Mouse (Mus musculus) neural tube, embryonic 10.5 days (tissue): ENCODE measurements around the gene Ms4a6b.
"Not testable (repeated sequence)": the region's sequence is repeated elsewhere in the genome, so short reads cannot be mapped to it uniquely, and the experiment has no call there.

Experiments
- DNase-seq: peaks from one replicate; pipeline ENCODE4 v3.0.0-alpha.2; 2017; ENCODE audit warnings: low spot score; ENCODE audit errors: extremely low spot score

Gene Ms4a6b

DNA sequence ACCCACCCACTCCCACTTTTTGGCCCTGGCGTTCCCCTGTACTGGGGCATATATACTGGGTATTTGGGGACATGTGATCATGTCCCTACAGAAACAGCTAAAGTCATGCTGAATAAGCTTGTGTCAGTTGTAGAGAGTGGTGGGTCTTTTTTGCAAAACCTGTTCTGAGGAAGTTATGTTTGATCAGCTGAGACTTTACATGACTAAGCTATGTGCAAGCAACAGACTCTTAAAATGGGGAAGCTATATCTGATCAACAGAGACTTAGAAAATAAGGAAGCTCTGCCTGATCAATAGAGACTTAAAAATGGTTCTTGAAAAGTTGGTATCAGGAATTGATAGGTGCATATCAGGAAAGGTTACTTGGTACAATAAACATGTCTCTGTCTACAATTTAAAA is 17.1 kb downstream of the Ms4a6b start:
- DNase-seq = no peak

GRCm38 (mm10) chr19:11533888-11534445 is 17.7 kb downstream of the Ms4a6b start:
- no peak for DNase-seq

- peak; percentile 12 for DNase-seq
These were observed 20.3 kb downstream of the Ms4a6b start, which contains the start of gene Ms4a4d for GRCm38 (mm10) chr19:11536593-11536992. Gene Ms4a4d (plus strand): TSS chr19:11536801.

DNA sequence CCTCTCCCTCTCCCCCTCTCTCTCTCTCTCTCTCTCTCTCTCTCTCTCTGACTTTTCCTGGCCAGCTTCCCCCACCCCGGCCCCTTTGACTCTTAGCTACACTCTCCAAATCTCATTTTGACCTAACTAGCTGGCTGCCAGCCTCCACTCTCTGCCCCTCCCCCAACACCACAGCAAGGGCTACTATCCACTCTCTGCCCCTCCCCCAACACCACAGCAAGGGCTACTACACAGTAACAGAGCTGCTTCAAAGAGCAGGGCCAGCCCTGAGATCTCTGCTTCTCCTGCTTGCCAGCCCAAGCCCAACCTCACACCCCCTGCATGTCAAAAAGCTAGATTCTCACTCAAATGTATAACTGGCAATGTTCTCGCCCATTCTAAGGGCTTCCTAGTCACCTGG is 21.0 kb downstream of the Ms4a6b start:
- DNase-seq = peak; percentile 16

DNA sequence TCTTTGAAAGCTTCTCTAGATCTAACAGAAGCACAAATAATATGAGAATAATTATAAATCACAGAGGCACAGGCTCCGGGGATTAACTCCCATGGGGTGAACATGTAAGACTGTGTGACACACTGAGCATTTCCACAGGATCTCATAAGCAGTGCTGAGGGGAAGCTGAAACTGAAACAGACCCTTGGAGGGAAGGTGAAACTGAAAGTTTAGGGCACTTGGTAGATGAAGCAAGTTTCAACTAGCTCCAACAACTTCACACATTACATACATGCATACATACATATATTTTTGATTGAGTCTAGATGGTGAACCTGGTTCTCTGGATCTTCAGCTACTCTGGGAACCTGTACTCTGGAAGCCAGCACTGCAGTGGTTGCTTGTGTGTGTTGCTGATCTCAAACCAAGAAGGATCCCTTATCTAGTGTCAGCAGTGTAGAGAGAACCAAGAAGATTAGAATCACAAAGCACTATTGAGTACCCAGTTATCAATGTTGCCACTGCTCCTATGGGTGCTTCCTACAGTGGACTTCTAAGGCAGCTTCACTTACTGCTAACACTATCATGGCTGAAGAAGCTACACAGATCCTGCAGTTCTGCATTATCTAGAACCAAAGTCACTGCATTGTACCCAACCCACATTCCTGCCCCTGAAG is 24.0 kb downstream of the Ms4a6b start:
- DNase-seq = not testable (repeated sequence)

DNA sequence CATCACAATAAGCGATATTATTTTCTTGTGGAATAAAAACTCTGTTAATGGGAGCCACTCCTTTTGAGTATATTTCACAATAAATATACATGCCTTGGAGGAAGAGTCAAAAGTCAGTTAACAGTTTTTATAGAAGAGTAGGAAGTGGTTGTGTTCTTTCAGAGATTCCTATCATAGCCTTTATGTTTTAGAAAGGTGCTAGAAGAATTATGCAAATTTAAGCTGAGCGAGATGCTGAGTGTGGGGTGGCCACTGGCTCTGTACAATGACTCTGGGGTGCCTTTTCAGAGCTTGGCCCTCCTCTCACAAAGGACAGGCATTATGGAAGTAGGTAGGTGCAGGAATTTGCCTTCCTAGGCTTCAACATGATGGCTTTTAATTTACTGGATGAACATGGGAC is 28.1 kb downstream of the Ms4a6b start:
- not testable (repeated sequence) for DNase-seq

DNA sequence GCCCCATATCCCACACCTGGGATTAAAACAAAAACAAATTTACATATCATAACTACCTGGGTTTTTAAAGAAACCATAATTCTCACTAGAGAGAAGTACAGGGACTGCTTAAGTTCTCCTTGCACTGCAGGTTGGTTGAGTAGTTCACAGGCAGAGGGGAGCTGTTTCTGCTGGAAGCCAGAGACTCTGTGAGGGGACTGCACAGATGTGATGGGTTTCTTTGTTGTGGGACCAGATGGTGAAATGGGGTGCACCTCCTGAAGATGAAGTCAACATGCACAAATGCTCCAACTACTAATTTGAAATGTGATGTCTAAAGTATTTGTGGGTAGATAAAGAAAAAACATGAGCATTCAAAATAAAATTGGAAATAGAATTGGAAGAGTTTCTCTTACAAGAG is 31.6 kb downstream of the Ms4a6b start:
- no peak for DNase-seq

DNA sequence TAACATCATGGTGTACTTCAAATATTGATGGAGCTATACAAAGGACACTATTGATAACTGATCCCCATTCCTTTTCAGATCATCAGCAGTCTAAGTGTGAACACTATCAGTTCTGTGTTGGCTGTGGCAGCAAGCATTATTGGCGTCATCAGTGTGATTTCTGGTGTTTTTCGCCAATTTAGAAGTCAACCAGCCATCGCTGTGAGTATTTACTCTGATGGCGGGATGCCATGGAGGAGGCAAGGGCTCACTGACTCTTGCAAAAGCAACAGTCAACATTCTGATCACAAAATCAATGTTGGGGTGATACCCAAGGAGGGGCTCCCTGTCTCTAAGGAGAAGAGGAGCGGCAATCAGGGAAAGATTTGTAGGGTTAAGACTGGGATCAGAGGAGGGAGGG is 38.4 kb downstream of the Ms4a6b start:
- no peak for DNase-seq

- not testable (repeated sequence) for DNase-seq
These were observed 43.2 kb downstream of the Ms4a6b start for GRCm38 (mm10) chr19:11559560-11559959.

- no peak for DNase-seq
These were observed 58.7 kb downstream of the Ms4a6b start for GRCm38 (mm10) chr19:11574965-11575364.
